Mouse (Mus musculus): Measurements from ENCODE around the gene Ccnd1. TPM values are rescaled to one million over a fixed set of nuclear protein-coding genes. Genes with fewer than 3 reads are reported as not detected.

Ccnd1 gene
- polyA plus RNA-seq, 1 experiment from 2014 or later: 167 TPM

Other genes starting within 250 kb of the Ccnd1 start
- gene Ano1, start 188.0 kb downstream of the Ccnd1 start, polyA plus RNA-seq (2015; fragmentation: Nextera tagmentation; extraction: Ambion mirVana): 5.6 TPM in 2 replicates
- gene Fgf3, start 101.8 kb downstream of the Ccnd1 start, polyA plus RNA-seq (2015; fragmentation: Nextera tagmentation; extraction: Ambion mirVana): 0.23 and 0.25 TPM in 2 replicates
- gene Fgf4, start 92.6 kb downstream of the Ccnd1 start, polyA plus RNA-seq (2015; fragmentation: Nextera tagmentation; extraction: Ambion mirVana): 0.79 and 1.1 TPM in 2 replicates
- 0.22 and 0.31 TPM in 2 replicates for gene Fgf15, start 43.4 kb downstream of the Ccnd1 start, polyA plus RNA-seq (2015; fragmentation: Nextera tagmentation; extraction: Ambion mirVana)
- gene LTO1, start 24.8 kb downstream of the Ccnd1 start, polyA plus RNA-seq (2015; fragmentation: Nextera tagmentation; extraction: Ambion mirVana): 27.5 and 32.9 TPM in 2 replicates